ENCODE assay signal across 8 mouse cellular contexts in the genomic region with DNA sequence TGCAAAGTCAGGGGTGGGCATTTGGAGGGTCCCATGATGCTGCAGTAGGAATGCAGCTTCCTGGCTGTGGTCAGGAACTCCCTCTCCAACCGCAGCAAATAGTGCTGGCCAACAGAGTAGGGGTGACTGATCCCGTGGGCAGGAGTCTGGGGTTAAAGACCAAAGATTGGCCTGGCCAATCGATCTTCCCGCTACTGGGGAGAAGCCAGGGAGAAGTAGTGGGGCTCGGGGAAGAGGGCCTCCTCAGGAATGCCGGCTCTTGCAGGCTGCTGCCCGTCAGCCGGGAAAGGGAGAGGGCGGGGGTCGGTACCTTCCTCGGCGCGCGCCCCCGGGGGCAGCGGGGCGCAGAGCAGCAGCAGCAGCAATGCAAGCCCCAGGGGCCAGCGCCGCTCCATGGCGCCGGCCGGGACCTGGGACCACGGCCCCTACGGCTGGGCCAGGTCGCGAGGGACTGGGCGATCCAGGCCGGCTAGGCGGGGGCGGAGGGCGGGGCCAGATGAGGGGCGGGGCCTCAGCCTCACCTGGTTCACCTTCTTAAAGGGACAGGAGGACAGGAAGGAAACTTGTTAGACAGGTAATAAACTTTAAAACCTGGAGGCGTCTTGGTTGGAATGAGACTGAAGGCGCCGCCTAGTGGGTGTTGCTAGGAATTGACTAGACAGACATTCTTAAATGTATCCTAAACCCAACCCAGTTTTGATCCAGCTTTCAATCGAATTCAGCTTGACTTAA. TPM values are rescaled to one million over a fixed set of nuclear protein-coding genes. Genes with fewer than 3 reads are reported as not detected.
DNase-seq lines count a peak whose midpoint lies in the region; ATAC-seq and TF ChIP-seq lines count a peak whose summit lies in the region.

A gene (minus strand): TSS at position 453 of the 732 bp plus-strand sequence.

- intact Hi-C loops in heart, adult 2 months (cut with DNase I): loop anchor here (1.0 kb wide), 1 partner anchor 24 kb away; a partner anchor contains a TSS

- no peak for TF ChIP-seq POLR2A in heart, adult 2 months (IDR thresholded peaks at IDR 0.05; ENCODE audit: insufficient read depth, low read depth, low read length)

- ATAC-seq in activated CD4-positive, CD25-positive, alpha-beta regulatory T cell, adult 4 months: peak; percentile 67
- 0 out of 2 replicates have a peak, but pooled peaks have one; percentile 22 for ATAC-seq in heart, postnatal 0 days (ENCODE audit: insufficient read depth, low read depth)

- peak within 1 kb of the TSS; percentile 91 for H3K4me2 ChIP-seq in heart, postnatal 0 days (ENCODE audit: low read depth, low read length)

- no peak for TF ChIP-seq EP300 in heart, adult 2 months (IDR thresholded peaks at IDR 0.05; ENCODE audit: insufficient read depth, low read depth, low read length)
- no peak for TF ChIP-seq EP300 in heart, postnatal 0 days (IDR thresholded peaks at IDR 0.05; ENCODE audit: low read depth)

- H3K27me3 ChIP-seq in heart, adult 2 months (ENCODE audit: control insufficient read depth, insufficient read depth, low read length): no peaks in the 10 kb centered on the region
- no peaks in the 10 kb centered on the region for H3K27me3 ChIP-seq in heart, postnatal 0 days (ENCODE audit: control insufficient read depth, insufficient read depth, low read length)
- no peaks in the 10 kb centered on the region for H3K27me3 ChIP-seq in megakaryocyte, embryonic 14.5 days (replicated peaks)
- no peaks in the 10 kb centered on the region for H3K27me3 ChIP-seq in splenic B cell, adult 2 months (ENCODE audit: control insufficient read depth, insufficient read depth, low read length, poor library complexity, severe bottlenecking)

- peaks cover 6% of the 10 kb centered on the region for H3K36me3 ChIP-seq in heart, adult 2 months (ENCODE audit: control insufficient read depth, insufficient read depth, low read length)
- H3K36me3 ChIP-seq in heart, postnatal 0 days (replicated peaks; ENCODE audit: control insufficient read depth, insufficient read depth, low read length): no peaks in the 10 kb centered on the region
- no peaks in the 10 kb centered on the region for H3K36me3 ChIP-seq in megakaryocyte, embryonic 14.5 days (replicated peaks; ENCODE audit: low read length)
- no peaks in the 10 kb centered on the region for H3K36me3 ChIP-seq in splenic B cell, adult 2 months (ENCODE audit: control insufficient read depth, insufficient read depth, low read length, poor library complexity, severe bottlenecking)

- H3K79me2 ChIP-seq in heart, adult 2 months (replicated peaks; ENCODE audit: control insufficient read depth, insufficient read depth, low read length): no peaks in the 10 kb centered on the region

- peak within 1 kb of the TSS; percentile 8; the same call in 1 of the 2 replicates for H3K27ac ChIP-seq in heart, adult 2 months
- peak within 1 kb of the TSS; percentile 19; the same call in 1 of the 2 replicates for H3K27ac ChIP-seq in heart, postnatal 0 days (ENCODE audit: low read depth)

- H3K9ac ChIP-seq in heart, adult 2 months (ENCODE audit: low read depth, low read length): peak within 1 kb of the TSS; percentile 70
- peak within 1 kb of the TSS; percentile 46 for H3K9ac ChIP-seq in heart, postnatal 0 days (replicated peaks; ENCODE audit: low read depth, low read length)

- 4% methylated on average over 36 of the region's 36 CpGs for WGBS in heart, adult 2 months
- 3% methylated on average over 29 of the region's 36 CpGs for whole genome bisulfite sequencing in heart, postnatal 0 days

- H3K4me1 ChIP-seq in heart, adult 2 months (ENCODE audit: control insufficient read depth, insufficient read depth, low read length): peaks cover 19% of the 10 kb centered on the region
- peaks cover 29% of the 10 kb centered on the region for H3K4me1 ChIP-seq in heart, postnatal 0 days (ENCODE audit: control insufficient read depth, insufficient read depth)
- peaks cover 73% of the 10 kb centered on the region for H3K4me1 ChIP-seq in megakaryocyte, embryonic 14.5 days

- H3K9me3 ChIP-seq in heart, postnatal 0 days (replicated peaks; ENCODE audit: control insufficient read depth, low read length): no peaks in the 10 kb centered on the region
- H3K9me3 ChIP-seq in megakaryocyte, embryonic 14.5 days: no peaks in the 10 kb centered on the region

- peak; percentile 80 for TF ChIP-seq CTCF in heart, adult 2 months (IDR thresholded peaks at IDR 0.05)
- TF ChIP-seq CTCF in heart, postnatal 0 days (IDR thresholded peaks at IDR 0.05; ENCODE audit: low read depth): peak; percentile 41

- DNase-seq in heart, adult 2 months: peak; percentile 56 to 71
- no peak for DNase-seq in heart, adult 9 months (ENCODE audit: low spot score in 2 of 2)
- DNase-seq in embryo, embryonic 11 days: peak; percentile 74
- peak; percentile 48 for DNase-seq in heart, postnatal 0 days (ENCODE audit: low spot score)
- DNase-seq in kidney, postnatal 36 days: peak; percentile 79 to 86
- peak; percentile 73 for DNase-seq in splenic B cell, adult 2 months (ENCODE audit: low read depth, low spot score)

- peak within 1 kb of the TSS; percentile 47 for H3K4me3 ChIP-seq in heart, adult 2 months
- peak within 1 kb of the TSS; percentile 45 for H3K4me3 ChIP-seq in heart, postnatal 0 days (ENCODE audit: low read depth, low read length)
- peak within 1 kb of the TSS; percentile 88 for H3K4me3 ChIP-seq in megakaryocyte, embryonic 14.5 days (replicated peaks)

RNA-seq across cellular contexts. Expression of the gene that starts here (rescaled TPM):
- total RNA-seq in heart, adult 2 months (2021): under 1 TPM; 0.14 to 0.16 TPM
- polyA plus RNA-seq in heart, adult 2 months (2012; rRNA removed): 0.50 and 0.94 TPM in 2 replicates
- under 1 TPM in 1 of 2 experiments, not detected in 1; 0.63 TPM for polyA plus RNA-seq in activated CD4-positive, CD25-positive, alpha-beta regulatory T cell, adult 4 months (2017; shearing (Covaris generic))
- total RNA-seq in heart, postnatal 0 days (2014; rRNA removed; ENCODE audit: low replicate concordance): 0.35 TPM in 1 of 2 replicates, not detected in the other
- 0.33 and 0.48 TPM in 2 replicates for polyA plus RNA-seq in heart, postnatal 0 days (2015; fragmentation: Nextera tagmentation; extraction: Ambion mirVana)
- polyA plus RNA-seq in megakaryocyte, embryonic 14.5 days (2012; ENCODE audit: insufficient read depth, low replicate concordance): not detected in 2 replicates

Comparison
In these comparisons a context has a peak if more than half of its experiments do, and no peak if none do; other contexts are left out.
1. Peak in DNase-seq, H3K4me3 ChIP-seq, H3K27ac ChIP-seq and H3K9ac ChIP-seq in heart, adult 2 months; RNA of the gene not detected or under 1 TPM.
2. Peak in ATAC-seq in activated CD4-positive, CD25-positive, alpha-beta regulatory T cell, adult 4 months; RNA of the gene not detected or under 1 TPM.
3. Peak in DNase-seq, ATAC-seq, H3K4me3 ChIP-seq, H3K27ac ChIP-seq, H3K9ac ChIP-seq and H3K4me2 ChIP-seq in heart, postnatal 0 days; RNA of the gene not detected or under 1 TPM.
4. DNase-seq: peak in embryo, embryonic 11 days (single experiment), kidney, postnatal 36 days (2 of 2) and splenic B cell, adult 2 months (single experiment); none in heart, adult 9 months (0 of 2).
5. Peak in every context shown above with its lines, with median percentiles within 50 percentile points of each other: H3K4me3 ChIP-seq.